Mouse (Mus musculus): Measurements from ENCODE around the gene Setd7.

The Setd7 gene

DNA sequence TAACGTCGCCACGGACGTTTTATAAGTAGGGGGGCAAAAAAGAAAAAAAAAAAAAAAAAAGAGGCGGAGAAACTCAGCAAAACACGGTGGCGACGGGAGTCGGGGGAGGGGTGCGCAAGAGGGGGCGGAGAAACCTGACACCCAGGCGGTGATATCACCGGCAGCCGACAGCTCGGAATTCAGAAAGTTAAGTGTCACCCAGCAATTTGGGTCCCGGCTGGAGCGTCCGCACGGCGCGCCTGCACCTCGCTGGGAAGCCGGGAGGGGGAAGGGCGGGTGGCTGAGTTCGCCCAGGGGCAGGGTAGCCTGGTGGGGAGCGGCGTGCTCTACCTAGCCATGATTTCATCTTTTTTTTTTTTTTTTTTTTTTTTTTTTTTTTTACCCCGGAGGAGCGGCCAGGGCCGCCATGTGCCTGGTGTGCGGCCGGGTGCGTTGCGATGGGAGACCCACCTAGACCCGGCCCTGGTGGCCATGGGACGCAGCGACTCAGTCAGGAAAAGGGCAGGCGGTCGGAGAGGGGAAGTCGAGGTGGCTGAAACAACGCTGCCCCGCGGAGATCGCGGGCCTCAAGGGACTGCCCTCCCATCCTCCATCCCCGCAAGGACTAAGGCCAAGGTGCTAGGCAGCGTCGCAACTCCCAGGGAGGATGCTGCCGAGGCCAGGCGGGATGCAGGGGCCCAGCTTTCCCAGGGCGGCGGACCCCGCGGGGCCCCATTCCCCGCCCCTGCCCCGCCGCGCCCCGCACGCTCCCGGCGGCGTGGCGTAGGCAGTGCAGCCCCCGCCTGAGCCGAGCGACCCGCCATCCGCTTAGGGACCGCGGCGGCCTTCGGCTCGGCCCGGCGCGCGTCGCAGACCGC, 857 bp downstream of the Setd7 start:
- DNase-seq (ENCODE audit: low spot score) = peak; percentile 92

DNA sequence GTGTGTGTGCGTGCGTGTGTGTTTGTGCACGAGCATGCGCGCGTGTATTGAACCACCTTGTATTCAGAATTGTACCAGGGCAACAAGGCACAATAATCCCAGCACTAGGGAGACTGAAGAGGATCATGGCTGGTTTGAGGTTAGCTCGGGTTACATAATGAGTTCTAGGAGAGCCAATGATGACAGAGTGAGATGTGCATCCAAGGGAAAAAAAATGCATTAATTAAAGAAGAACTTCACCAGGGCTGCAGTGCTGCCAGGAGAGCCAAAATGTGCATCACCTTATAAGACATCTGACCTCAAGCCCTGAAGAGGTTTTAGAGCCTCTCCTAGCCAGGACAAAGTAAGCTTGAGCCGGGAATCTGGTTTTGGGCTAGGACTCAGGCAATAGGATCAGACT, 5.1 kb downstream of the Setd7 start:
- peak; percentile 33 for DNase-seq (ENCODE audit: low spot score)

- no peak for DNase-seq (ENCODE audit: low spot score)
These were observed 5.8 kb downstream of the Setd7 start for GRCm38 (mm10) chr3:51554836-51555235.

- no peak for DNase-seq (ENCODE audit: low spot score)
These were observed 6.6 kb downstream of the Setd7 start for GRCm38 (mm10) chr3:51554067-51554466.

GRCm38 (mm10) chr3:51553497-51553875, 7.2 kb downstream of the Setd7 start:
- DNase-seq (ENCODE audit: low spot score) = peak; percentile 72

DNA sequence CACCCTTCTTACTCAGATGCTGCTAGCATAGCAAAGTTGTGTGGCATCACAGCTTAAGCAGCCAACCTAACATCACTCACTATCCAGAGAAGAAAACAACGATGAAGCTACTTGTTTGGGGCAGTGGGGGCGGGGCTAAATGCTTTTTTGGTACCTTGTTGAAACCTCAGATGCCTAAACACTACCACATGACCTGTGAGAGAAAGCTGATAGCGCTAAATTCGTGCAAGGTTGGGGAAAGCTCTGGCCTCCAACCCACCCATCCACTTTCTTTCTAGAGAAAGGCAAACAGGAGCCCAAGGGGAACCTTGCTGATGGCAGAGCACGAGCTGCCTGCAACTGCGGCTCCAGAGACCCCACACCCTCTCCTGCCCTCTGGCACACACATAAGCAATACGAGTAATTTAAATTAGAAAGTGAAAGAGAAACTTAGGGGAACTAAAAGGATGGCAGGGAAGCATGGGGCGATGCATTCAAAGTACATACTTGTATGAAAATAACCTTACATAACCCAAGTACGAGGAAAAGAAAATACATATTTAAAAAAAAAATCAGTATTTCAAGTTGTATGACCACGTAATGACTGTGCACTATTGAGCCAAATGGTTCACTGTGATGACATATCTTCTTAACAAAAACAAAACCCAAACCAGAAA, 7.7 kb downstream of the Setd7 start:
- DNase-seq (ENCODE audit: low spot score) = peak; percentile 37

GRCm38 (mm10) chr3:51552197-51552596, 8.5 kb downstream of the Setd7 start:
- no peak for DNase-seq (ENCODE audit: low spot score)

- no peak for DNase-seq (ENCODE audit: low spot score)
These were observed 11.6 kb downstream of the Setd7 start for GRCm38 (mm10) chr3:51548987-51549579.

GRCm38 (mm10) chr3:51547577-51547976, 13.1 kb downstream of the Setd7 start:
- no peak for DNase-seq (ENCODE audit: low spot score)

GRCm38 (mm10) chr3:51544442-51545128, 16.1 kb downstream of the Setd7 start:
- DNase-seq (ENCODE audit: low spot score) = no peak

DNA sequence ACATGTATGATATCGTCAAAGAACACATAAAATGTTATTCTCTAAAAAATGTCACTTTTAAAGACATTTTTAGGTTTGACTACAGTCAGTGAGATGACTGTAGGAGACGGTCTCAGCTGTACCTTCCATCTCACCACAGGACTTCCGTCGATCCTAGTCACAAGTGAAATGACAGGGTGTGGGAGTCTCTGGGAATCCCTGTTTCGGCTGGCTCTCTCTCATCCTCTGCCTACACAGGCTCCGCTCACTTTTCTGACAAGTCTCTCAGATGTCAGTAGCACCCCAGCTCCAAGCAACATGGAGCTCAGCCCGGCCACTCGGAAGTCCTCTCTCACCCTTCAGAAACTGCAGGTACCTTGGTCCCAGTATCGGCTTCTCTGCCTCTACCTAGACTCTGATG, 20.0 kb downstream of the Setd7 start:
- no peak for DNase-seq (ENCODE audit: low spot score)

DNA sequence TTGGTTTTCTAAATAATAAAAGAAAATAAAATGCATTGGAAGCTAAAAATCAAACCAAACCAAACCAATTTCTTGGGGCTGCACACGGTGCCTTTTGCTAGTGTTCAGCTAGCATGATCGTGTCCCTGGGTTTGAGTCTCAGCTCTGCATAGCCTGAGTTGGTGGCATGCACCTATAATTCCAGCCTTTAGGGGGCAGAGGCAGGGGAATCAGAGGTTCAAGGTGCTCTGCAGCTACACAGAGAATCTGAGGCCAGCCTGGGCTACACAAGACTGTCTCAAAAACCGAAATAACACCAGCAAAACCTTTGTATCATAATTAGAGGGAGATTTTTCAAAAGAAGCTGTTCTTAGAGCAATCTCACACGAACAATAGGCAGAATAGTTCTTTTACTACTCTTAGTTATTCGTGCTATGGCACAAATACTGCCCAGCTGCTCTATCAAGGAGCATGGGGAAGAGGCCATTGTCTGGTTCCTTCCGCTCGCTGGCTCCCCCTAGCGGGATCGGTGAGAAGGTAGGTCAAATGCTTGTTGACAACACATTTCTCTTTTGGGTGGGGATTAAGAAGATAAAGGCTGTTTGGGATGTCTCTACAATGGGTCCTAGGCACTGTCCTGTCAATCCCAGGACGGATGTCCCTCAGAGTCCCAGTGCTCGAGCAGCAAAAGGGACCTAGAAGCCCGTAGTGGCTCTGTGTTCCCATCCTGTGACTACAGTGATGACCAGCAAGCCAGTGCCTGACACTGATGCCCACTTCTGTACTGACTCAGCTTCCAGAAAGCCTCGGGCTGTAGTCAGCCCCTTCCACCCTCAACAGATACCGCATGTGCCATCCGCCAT, 20.9 kb downstream of the Setd7 start:
- DNase-seq (ENCODE audit: low spot score) = peak; percentile 75

- DNase-seq (ENCODE audit: low spot score) = no peak
These were observed 26.7 kb downstream of the Setd7 start for GRCm38 (mm10) chr3:51534013-51534412.

DNA sequence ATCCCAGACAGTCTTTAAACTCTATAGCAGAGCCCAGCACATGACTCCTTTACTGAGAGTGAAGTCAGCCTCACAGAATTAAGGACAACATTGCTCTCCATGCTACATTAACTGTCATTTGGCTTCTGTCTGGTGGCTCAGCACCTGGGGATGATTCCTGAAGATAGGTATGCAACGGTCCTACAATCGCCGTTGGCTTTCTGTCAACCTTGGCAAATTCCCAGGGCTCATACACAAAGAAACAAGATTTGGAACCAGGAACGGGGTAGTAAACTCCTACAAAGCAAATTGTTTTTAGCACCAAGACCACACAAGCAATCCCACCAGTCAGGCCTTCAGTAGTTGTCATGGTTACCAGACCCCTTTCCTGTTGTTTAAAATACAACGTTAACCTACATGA, 27.1 kb downstream of the Setd7 start:
- no peak for DNase-seq (ENCODE audit: low spot score)

DNA sequence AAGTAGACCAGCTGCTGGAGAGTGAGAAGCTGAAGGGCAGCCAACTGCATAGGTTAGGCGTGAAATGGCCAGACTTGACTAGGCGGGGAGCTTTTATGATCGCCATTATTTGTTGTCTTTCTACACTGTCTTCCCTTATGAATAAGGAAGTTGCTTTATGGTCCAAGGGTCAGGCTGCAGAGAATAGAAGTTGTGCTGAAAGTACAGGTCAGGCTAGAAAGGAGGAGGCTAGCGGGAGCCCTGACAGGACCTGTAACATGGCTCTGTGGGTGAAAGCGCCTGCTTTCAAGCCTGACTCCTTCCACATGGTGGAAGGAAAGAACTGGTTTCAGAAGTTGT, 28.4 kb downstream of the Setd7 start:
- no peak for DNase-seq (ENCODE audit: low spot score)

DNA sequence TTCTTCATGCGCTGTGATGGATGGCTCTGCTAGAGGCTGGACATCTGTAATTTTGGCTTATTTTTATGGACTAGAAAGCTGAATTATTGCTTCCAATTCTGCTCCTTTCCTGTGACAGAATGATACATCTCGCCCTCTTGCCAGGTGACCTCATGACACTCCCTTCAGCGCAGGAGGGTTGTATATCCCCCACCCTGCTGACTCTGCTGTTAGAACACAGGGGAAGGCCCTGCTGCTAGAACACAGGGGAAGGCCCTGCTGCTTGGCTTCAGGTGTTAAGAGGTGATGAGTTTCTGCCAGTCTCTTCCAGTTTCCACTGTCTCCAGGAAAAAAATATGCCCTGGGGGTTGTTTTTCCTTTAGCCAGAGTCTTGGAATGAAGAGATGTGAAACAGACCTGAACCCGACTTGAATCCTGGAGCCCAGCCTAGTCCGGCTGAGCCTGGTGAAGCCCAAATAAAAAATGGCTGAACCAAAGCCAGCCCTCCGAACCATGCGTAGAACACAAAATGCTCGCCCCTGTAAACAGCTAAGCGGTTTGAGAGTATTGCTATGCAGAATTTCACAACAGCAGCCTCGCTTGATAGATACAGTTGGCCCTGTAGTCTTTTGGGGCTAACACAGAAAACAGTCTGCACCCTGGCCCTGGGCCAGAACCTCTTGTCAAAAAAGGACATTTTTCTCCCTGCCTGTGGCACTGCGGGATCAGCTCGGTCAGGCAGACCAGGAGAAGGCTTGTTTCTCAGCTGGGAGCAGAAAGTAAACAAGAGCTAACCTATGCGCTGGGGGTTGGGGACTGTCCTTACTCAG, 29.0 kb downstream of the Setd7 start:
- DNase-seq (ENCODE audit: low spot score) = peak; percentile 88

GRCm38 (mm10) chr3:51526891-51527290, 33.8 kb downstream of the Setd7 start:
- DNase-seq (ENCODE audit: low spot score) = no peak

GRCm38 (mm10) chr3:51525186-51525785, 35.4 kb downstream of the Setd7 start:
- DNase-seq (ENCODE audit: low spot score) = peak; percentile 17

DNA sequence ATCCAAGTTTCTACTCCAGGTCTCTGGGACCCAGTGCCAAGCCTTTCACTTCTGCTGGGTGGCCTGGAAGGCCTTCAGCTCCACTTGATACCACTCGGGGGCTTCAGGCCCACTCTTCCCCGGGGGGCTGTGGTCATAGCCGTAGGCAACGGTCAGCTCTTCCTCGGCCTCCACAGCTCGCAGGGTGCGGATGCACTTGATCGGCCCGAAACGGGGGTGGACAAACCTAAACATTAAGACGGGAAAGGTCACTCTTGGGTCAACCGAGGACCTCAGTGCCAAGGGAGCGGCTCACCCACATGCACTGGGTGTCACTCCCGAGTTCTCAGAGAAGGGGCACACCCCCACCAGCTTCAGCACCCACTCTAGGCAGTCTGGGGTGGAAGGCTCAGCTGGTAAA, 39.4 kb downstream of the Setd7 start:
- no peak for DNase-seq (ENCODE audit: low spot score)

- no peak for DNase-seq (ENCODE audit: low spot score)
These were observed 41.9 kb downstream of the Setd7 start for GRCm38 (mm10) chr3:51518763-51519121.
